Mouse (Mus musculus) limb, embryonic 11.5 days (tissue): ENCODE results near the gene Itga9. TPM values are rescaled to one million over a fixed set of nuclear protein-coding genes. Genes with fewer than 3 reads are reported as not detected.
A peak's percentile ranks its signal among the peaks of the same experiment; 100 is the strongest.

Experiments
- ATAC-seq: fragments of 200-750 bp; cut with Nextera tagmentation; 2 replicates; pipeline ENCODE4 v1.8.0; 2017; ENCODE audit warnings: low read depth; ENCODE audit not compliant: insufficient number of reproducible peaks, low FRiP score, low TSS enrichment
- DNase-seq: peaks from one replicate; pipeline ENCODE4 v3.0.0-alpha.2; 2015; ENCODE audit warnings: low spot score
- H3K27ac ChIP-seq: fragments of 300-500 bp; sonication (generic); replicated peaks from 2 replicates; pipeline ENCODE4 v1.5.1; 2014; ENCODE audit warnings: low read depth, mild to moderate bottlenecking, low read length
- H3K27me3 ChIP-seq: fragments of 300-500 bp; sonication (generic); 2 replicates; pipeline ENCODE4 v1.6.1; 2014; ENCODE audit warnings: mild to moderate bottlenecking, low read length, mixed read lengths; ENCODE audit not compliant: control insufficient read depth, insufficient read depth
- H3K36me3 ChIP-seq: fragments of 300-500 bp; sonication (generic); 2 replicates; pipeline ENCODE4 v1.6.1; 2014; ENCODE audit warnings: mild to moderate bottlenecking, low read length, moderate library complexity, mixed read lengths; ENCODE audit not compliant: control insufficient read depth, insufficient read depth
- H3K4me1 ChIP-seq: fragments of 300-500 bp; sonication (generic); 2 replicates; pipeline ENCODE4 v1.6.1; 2014; ENCODE audit warnings: low read length, mixed read lengths; ENCODE audit not compliant: control insufficient read depth, insufficient read depth
- H3K4me2 ChIP-seq: fragments of 300-500 bp; sonication (generic); 2 replicates; pipeline ENCODE4 v1.6.1; 2014; ENCODE audit warnings: low read depth, mild to moderate bottlenecking, moderate library complexity; ENCODE audit not compliant: severe bottlenecking
- H3K4me3 ChIP-seq: fragments of 300-500 bp; sonication (generic); 2 replicates; pipeline ENCODE4 v1.5.1; 2014; ENCODE audit warnings: low read depth, low read length
- H3K9ac ChIP-seq: fragments of 300-500 bp; sonication (generic); 2 replicates; pipeline ENCODE4 v1.6.1; 2014; ENCODE audit warnings: mild to moderate bottlenecking, low read length
- H3K9me3 ChIP-seq: fragments of 300-500 bp; sonication (generic); 2 replicates; pipeline ENCODE4 v1.6.1; 2016; ENCODE audit warnings: low read length; ENCODE audit not compliant: control insufficient read depth
- WGBS: fragments of 180-500 bp; shearing (Covaris S2); extraction: QIAGEN DNeasy Blood & Tissue Kit; methylation state at CpG from one replicate; pipeline ENCODE4 v1.1.7; 2014; 5-methylcytosine and 5-hydroxymethylcytosine counted together
- polyA plus RNA-seq: library from polyadenylated mRNA; unstranded; fragments of >200 nt; fragmentation: Nextera tagmentation; extraction: Ambion mirVana; gene quantifications from 2 replicates; pipeline ENCODE4 v1.2.1, GENCODE M21; 2014

Itga9 gene
- polyA plus RNA-seq, 1 experiment from 2014 or later: 7.7 TPM

- Histone ChIP-seq H3K27ac (no peak overlapping the region), H3K4me1 (peaks cover 20% of the 10 kb centered on the region), H3K4me2 (peak overlapping the region; percentile 3; the same call in 1 of the 2 replicates), H3K27me3 (no peaks in the 10 kb centered on the region), H3K36me3 (no peaks in the 10 kb centered on the region), H3K9me3 (no peaks in the 10 kb centered on the region), H3K9ac (no peak overlapping the region), H3K4me3 (no peak overlapping the region)
- DNase-seq: peak; percentile 49
- ATAC-seq: no peak
- WGBS: 46% methylated on average over 21 of the region's 21 CpGs
Observed at GRCm38 (mm10) chr9:118821220-118822185, 215.0 kb downstream of the Itga9 start.

DNA sequence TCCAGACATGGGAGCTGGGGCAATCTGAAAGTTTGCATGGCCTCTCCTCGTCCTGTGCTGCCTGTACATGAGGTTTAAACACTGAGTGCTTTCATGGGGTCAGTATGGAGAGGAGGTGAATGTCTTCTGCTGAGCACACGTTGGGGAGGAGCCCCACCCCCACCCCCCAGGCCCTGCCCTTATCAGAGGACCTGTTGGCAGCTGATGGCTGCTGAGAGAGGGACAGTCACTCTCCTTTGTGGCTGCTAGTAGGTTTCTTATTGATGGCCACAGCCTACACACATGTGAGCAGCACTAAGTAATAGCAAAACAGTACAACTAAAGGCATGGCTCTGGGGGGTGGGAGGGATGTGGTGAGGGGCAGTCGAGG, 215.7 kb downstream of the Itga9 start:
- Histone ChIP-seq H3K4me2 (no peak overlapping the region; the same call in 1 of the 2 replicates), H3K4me3 (no peak overlapping the region), H3K9me3 (no peaks in the 10 kb centered on the region), H3K27me3 (no peaks in the 10 kb centered on the region), H3K9ac (no peak overlapping the region), H3K4me1 (peaks cover 17% of the 10 kb centered on the region), H3K27ac (no peak overlapping the region), H3K36me3 (no peaks in the 10 kb centered on the region)
- 48% methylated on average over 3 of the region's 3 CpGs for WGBS
- DNase-seq (no peak), ATAC-seq (no peak)

DNA sequence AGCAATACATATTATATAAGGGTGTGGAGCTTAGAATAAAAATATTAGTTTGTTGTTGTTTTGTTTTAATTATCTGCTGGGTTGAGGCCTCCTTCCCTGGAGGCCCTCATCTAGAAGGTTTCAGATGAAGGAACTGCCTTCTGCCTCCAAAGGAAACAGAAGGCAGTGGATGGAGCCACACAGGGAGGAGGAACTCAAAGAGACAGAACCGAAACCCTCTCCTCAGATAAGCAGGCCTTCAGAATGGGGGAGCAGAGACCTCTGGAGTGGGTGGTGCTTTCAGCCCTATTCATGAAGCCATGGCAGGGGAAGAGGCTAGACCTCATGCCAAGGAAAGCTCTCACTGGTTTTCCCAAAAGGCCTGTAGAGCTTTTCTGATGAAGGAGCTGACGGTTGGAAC, 216.1 kb downstream of the Itga9 start:
- Histone ChIP-seq H3K36me3 (no peaks in the 10 kb centered on the region), H3K27me3 (no peaks in the 10 kb centered on the region), H3K4me3 (no peak overlapping the region), H3K4me2 (no peak overlapping the region), H3K9me3 (no peaks in the 10 kb centered on the region), H3K4me1 (peaks cover 17% of the 10 kb centered on the region), H3K9ac (no peak overlapping the region), H3K27ac (no peak overlapping the region)
- DNase-seq (no peak), ATAC-seq (no peak)
- 91% methylated on average over 2 of the region's 2 CpGs for WGBS

GRCm38 (mm10) chr9:118831080-118831479, 224.6 kb downstream of the Itga9 start:
- 75% methylated on average over 11 of the region's 11 CpGs for WGBS
- Histone ChIP-seq H3K9ac (no peak overlapping the region), H3K4me3 (no peak overlapping the region), H3K27me3 (no peaks in the 10 kb centered on the region), H3K36me3 (no peaks in the 10 kb centered on the region; the same call in 1 of the 2 replicates), H3K9me3 (no peaks in the 10 kb centered on the region), H3K27ac (no peak overlapping the region), H3K4me2 (no peak overlapping the region), H3K4me1 (no peaks in the 10 kb centered on the region)
- ATAC-seq (no peak), DNase-seq (no peak)

DNA sequence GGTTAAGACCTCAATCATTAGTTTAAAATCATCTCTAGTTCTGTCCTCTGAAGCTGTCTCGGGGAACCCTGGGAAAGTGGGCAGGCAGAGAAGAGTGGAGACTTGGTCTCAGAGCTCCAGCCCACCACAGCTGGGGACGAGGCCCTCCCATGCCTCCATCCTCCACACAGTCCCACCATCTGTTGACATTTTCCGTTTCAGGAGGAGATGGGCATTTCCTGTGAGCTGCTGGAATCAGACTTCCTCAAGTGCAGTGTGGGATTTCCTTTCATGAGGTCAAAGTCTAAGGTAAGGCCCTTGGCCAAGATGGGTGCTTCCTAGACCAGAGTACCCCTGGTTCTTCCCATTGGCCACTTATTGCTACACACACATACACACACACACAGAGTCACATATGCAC, 226.0 kb downstream of the Itga9 start:
- Histone ChIP-seq H3K4me2 (no peak overlapping the region), H3K27ac (no peak overlapping the region), H3K36me3 (no peaks in the 10 kb centered on the region; the same call in 1 of the 2 replicates), H3K9ac (no peak overlapping the region), H3K4me3 (no peak overlapping the region), H3K27me3 (no peaks in the 10 kb centered on the region), H3K9me3 (no peaks in the 10 kb centered on the region), H3K4me1 (no peaks in the 10 kb centered on the region)
- ATAC-seq (no peak), DNase-seq (no peak)
- 78% methylated on average over 3 of the region's 3 CpGs for whole genome bisulfite sequencing

GRCm38 (mm10) chr9:118833413-118833812, 226.9 kb downstream of the Itga9 start:
- no peak for ATAC-seq
- 74% methylated on average over 8 of the region's 8 CpGs for WGBS
- no peak overlapping the region for H3K4me2 ChIP-seq

GRCm38 (mm10) chr9:118838910-118839667, 232.6 kb downstream of the Itga9 start:
- no peak overlapping the region for H3K4me3 ChIP-seq
- H3K27me3 ChIP-seq: no peaks in the 10 kb centered on the region
- H3K9me3 ChIP-seq: no peaks in the 10 kb centered on the region
- no peak overlapping the region for H3K4me2 ChIP-seq
- no peak for DNase-seq
- no peak overlapping the region for H3K27ac ChIP-seq
- H3K36me3 ChIP-seq: no peaks in the 10 kb centered on the region; the same call in 1 of the 2 replicates
- 0 out of 2 replicates have a peak, but pooled peaks cover 4% of the 10 kb centered on the region for H3K4me1 ChIP-seq
- H3K9ac ChIP-seq: no peak overlapping the region
- WGBS: 36% methylated on average over 7 of the region's 7 CpGs
- ATAC-seq: no peak

More at GRCm38 (mm10) chr9:118833413-118833812, 226.9 kb downstream of the Itga9 start:
- Histone ChIP-seq H3K9me3 (no peaks in the 10 kb centered on the region), H3K27me3 (no peaks in the 10 kb centered on the region), H3K9ac (no peak overlapping the region), H3K36me3 (no peaks in the 10 kb centered on the region; the same call in 1 of the 2 replicates), H3K4me3 (no peak overlapping the region), H3K27ac (no peak overlapping the region), H3K4me1 (no peaks in the 10 kb centered on the region)
- DNase-seq: no peak

- ATAC-seq: no peak
- no peaks in the 10 kb centered on the region for H3K27me3 ChIP-seq
Observed at GRCm38 (mm10) chr9:118841247-118841646, 234.8 kb downstream of the Itga9 start.

More at GRCm38 (mm10) chr9:118841247-118841646, 234.8 kb downstream of the Itga9 start:
- Histone ChIP-seq H3K4me2 (no peak overlapping the region), H3K4me1 (0 out of 2 replicates have a peak, but pooled peaks cover 4% of the 10 kb centered on the region), H3K4me3 (no peak overlapping the region), H3K36me3 (no peaks in the 10 kb centered on the region), H3K27ac (no peak overlapping the region), H3K9me3 (no peaks in the 10 kb centered on the region), H3K9ac (no peak overlapping the region)
- 92% methylated on average over 6 of the region's 6 CpGs for WGBS
- DNase-seq: no peak
